Mouse (Mus musculus) adrenal gland (tissue): ENCODE results near the gene Sertad3.

Source experiments
- intact Hi-C: fragments of 180-260 bp; cut with DNase I; formaldehyde crosslinking; loops from one replicate; pipeline ENCODE4 v1.15.1; 2025

Sertad3 gene

GRCm38 (mm10) chr7:27459640-27460039 lies 13.9 kb upstream of the Sertad3 start:
- intact Hi-C loops, result loop anchor here (10.0 kb wide), 1 partner anchor 45 kb away; no protein-coding TSS in a partner anchor

GRCm38 (mm10) chr7:27460477-27460876 lies 13.1 kb upstream of the Sertad3 start:
- intact Hi-C loops, result no loop called here

- intact Hi-C loops, result no loop called here
Measured at GRCm38 (mm10) chr7:27467648-27468047, 5.9 kb upstream of the Sertad3 start.

- intact Hi-C loops, result no loop called here
Measured at GRCm38 (mm10) chr7:27471390-27472120, 2.0 kb upstream of the Sertad3 start.

GRCm38 (mm10) chr7:27472596-27472995 lies 972 bp upstream of the Sertad3 start:
- intact Hi-C loops, result no loop called here

- intact Hi-C loops, result no loop called here
Measured at GRCm38 (mm10) chr7:27473835-27474489, 394 bp downstream of the Sertad3 start.

- intact Hi-C loops, result no loop called here
Measured at GRCm38 (mm10) chr7:27474490-27474954, 954 bp downstream of the Sertad3 start.

GRCm38 (mm10) chr7:27475596-27475995 lies 2.0 kb downstream of the Sertad3 start:
- intact Hi-C loops, result no loop called here

GRCm38 (mm10) chr7:27476098-27476635 lies 2.6 kb downstream of the Sertad3 start:
- intact Hi-C loops, result no loop called here

- intact Hi-C loops, result no loop called here
Measured at GRCm38 (mm10) chr7:27478561-27478960, 5.0 kb downstream of the Sertad3 start.

GRCm38 (mm10) chr7:27479750-27480149 lies 6.2 kb downstream of the Sertad3 start:
- intact Hi-C loops, result no loop called here

- intact Hi-C loops, result no loop called here
Measured at GRCm38 (mm10) chr7:27480506-27480905, 6.9 kb downstream of the Sertad3 start.

GRCm38 (mm10) chr7:27480927-27481626 lies 7.5 kb downstream of the Sertad3 start:
- intact Hi-C loops, result no loop called here

- intact Hi-C loops, result no loop called here
Measured at GRCm38 (mm10) chr7:27481627-27481969, 8.0 kb downstream of the Sertad3 start.

- intact Hi-C loops, result no loop called here
Measured at GRCm38 (mm10) chr7:27483860-27484259, 10.3 kb downstream of the Sertad3 start.

- intact Hi-C loops, result no loop called here
Measured at GRCm38 (mm10) chr7:27486102-27486769, 12.7 kb downstream of the Sertad3 start.

GRCm38 (mm10) chr7:27486770-27487697 lies 13.5 kb downstream of the Sertad3 start, which contains the start of gene Sertad1:
Gene Sertad1, plus strand, starts transcription at chr7:27486910.
- intact Hi-C loops, result no loop called here

- intact Hi-C loops, result no loop called here
Measured at GRCm38 (mm10) chr7:27487740-27488268, 14.2 kb downstream of the Sertad3 start.

- intact Hi-C loops, result no loop called here
Measured at GRCm38 (mm10) chr7:27489270-27489869, 15.8 kb downstream of the Sertad3 start.

GRCm38 (mm10) chr7:27490227-27490542 lies 16.6 kb downstream of the Sertad3 start:
- intact Hi-C loops, result no loop called here
